19 mouse cellular contexts compared by ENCODE assay signal in the genomic region with DNA sequence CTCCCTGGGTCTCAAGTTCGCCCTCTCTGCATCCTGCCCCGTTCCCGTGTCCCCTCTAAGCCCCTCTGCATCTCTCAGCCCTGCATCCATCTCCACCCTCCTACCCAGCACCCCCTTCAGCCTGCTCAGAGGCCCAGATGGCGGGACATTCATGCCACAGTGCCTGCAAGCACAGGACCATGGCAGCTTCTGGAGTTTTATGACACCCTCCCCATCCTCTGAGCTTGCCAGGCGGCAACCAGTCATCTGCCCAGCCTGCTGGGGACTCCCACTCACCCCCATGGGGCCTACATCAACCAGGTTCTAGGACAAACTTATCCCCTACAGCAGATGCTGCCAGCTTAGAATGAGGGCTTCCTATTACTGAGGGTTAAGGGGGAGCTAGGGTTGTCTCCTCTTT. TPM values are rescaled to one million over a fixed set of nuclear protein-coding genes. Genes with fewer than 3 reads are reported as not detected.
DNase-seq lines count a peak whose midpoint lies in the region; ATAC-seq lines count a peak whose summit lies in the region.
"Had no signal": no experiment of that assay in that cellular context is flagged by ENCODE, and none has a peak within 500 bp of the region (broad histone marks: within the 10 kb centered on the region; RNA-seq: fewer than 3 reads in every experiment).

No protein-coding gene starts in this region.

- 0 out of 2 replicates have a peak overlapping the region, but pooled peaks have one; percentile 6 for H3K27ac ChIP-seq in heart, embryonic 10.5 days
- peak overlapping the region; percentile 86; the same call in 1 of the 2 replicates for H3K27ac ChIP-seq in liver, embryonic 13.5 days
- H3K27ac ChIP-seq in liver, embryonic 11.5 days (ENCODE audit: low read depth, low read length): no peak overlapping the region
- no peak overlapping the region for H3K27ac ChIP-seq in embryonic facial prominence, embryonic 13.5 days
- H3K27ac ChIP-seq: gastrocnemius, adult 2 months; lung, embryonic 15.5 days had no signal

- 67% methylated on average over 5 of the region's 5 CpGs for WGBS in heart, embryonic 10.5 days
- WGBS in liver, embryonic 13.5 days (ENCODE audit: insufficient replicate concordance): 59% methylated on average over 5 of the region's 5 CpGs
- 65% methylated on average over 5 of the region's 5 CpGs for WGBS in liver, embryonic 11.5 days
- 74% methylated on average over 5 of the region's 5 CpGs for WGBS in embryonic facial prominence, embryonic 13.5 days

- no peak for ATAC-seq in liver, embryonic 13.5 days (ENCODE audit: low read depth)
- ATAC-seq in liver, embryonic 11.5 days (replicated peaks; ENCODE audit: low FRiP score): no peak
- no peak for ATAC-seq in embryonic facial prominence, embryonic 13.5 days (ENCODE audit: insufficient number of reproducible peaks, insufficient read depth, low FRiP score, low TSS enrichment, low read depth)

- no peak overlapping the region for H3K4me3 ChIP-seq in heart, embryonic 10.5 days
- H3K4me3 ChIP-seq in liver, embryonic 13.5 days (replicated peaks): peak overlapping the region; percentile 46
- H3K4me3 ChIP-seq in liver, embryonic 11.5 days (ENCODE audit: low read depth, low read length): no peak overlapping the region
- H3K4me3 ChIP-seq in embryonic facial prominence, embryonic 13.5 days: no peak overlapping the region
- H3K4me3 ChIP-seq: embryonic facial prominence, embryonic 15.5 days; gastrocnemius, adult 2 months; limb, embryonic 10.5 days; lung, embryonic 15.5 days had no signal

- DNase-seq in heart, embryonic 10.5 days (ENCODE audit: low spot score): no peak
- DNase-seq in heart, adult 8-10 months (ENCODE audit: low spot score): no peak
- DNase-seq in liver, embryonic 13.5 days: no peak
- DNase-seq in liver, embryonic 11.5 days (ENCODE audit: low spot score): no peak
- DNase-seq in layer of hippocampus, adult 8-10 months (ENCODE audit: low spot score in 2 of 2): peak; percentile 50 to 59
- DNase-seq in frontal cortex, postnatal 36 days (ENCODE audit: low spot score in 2 of 2): no peak
- DNase-seq in urinary bladder, postnatal 36 days (ENCODE audit: low spot score in 2 of 2): no peak
- DNase-seq: adrenal gland, postnatal 25 days; gastrocnemius, adult 2 months; heart, postnatal 4 days; kidney, adult 18-20 months; kidney, postnatal 36 days had no signal

- H3K36me3 ChIP-seq in heart, embryonic 10.5 days: no peaks in the 10 kb centered on the region
- no peaks in the 10 kb centered on the region for H3K36me3 ChIP-seq in liver, embryonic 13.5 days
- H3K36me3 ChIP-seq in liver, embryonic 11.5 days (ENCODE audit: control insufficient read depth, insufficient read depth, low read length): no peaks in the 10 kb centered on the region
- H3K36me3 ChIP-seq in embryonic facial prominence, embryonic 13.5 days: peaks cover 87% of the 10 kb centered on the region

- H3K9ac ChIP-seq in liver, embryonic 13.5 days: peak overlapping the region; percentile 62
- no peak overlapping the region for H3K9ac ChIP-seq in liver, embryonic 11.5 days (ENCODE audit: low read depth, low read length)
- H3K9ac ChIP-seq in embryonic facial prominence, embryonic 13.5 days: 0 out of 2 replicates have a peak overlapping the region, but pooled peaks have one; percentile 4
- H3K9ac ChIP-seq: embryonic facial prominence, embryonic 15.5 days; lung, embryonic 15.5 days had no signal

- H3K9me3 ChIP-seq in heart, embryonic 10.5 days: no peaks in the 10 kb centered on the region
- no peaks in the 10 kb centered on the region for H3K9me3 ChIP-seq in liver, embryonic 13.5 days (replicated peaks)
- H3K9me3 ChIP-seq in liver, embryonic 11.5 days (ENCODE audit: control insufficient read depth, low read length): no peaks in the 10 kb centered on the region
- no peaks in the 10 kb centered on the region for H3K9me3 ChIP-seq in embryonic facial prominence, embryonic 13.5 days
- H3K9me3 ChIP-seq: embryonic facial prominence, embryonic 15.5 days; limb, embryonic 10.5 days; lung, embryonic 15.5 days had no signal

- H3K4me2 ChIP-seq in liver, embryonic 13.5 days: peak overlapping the region; percentile 69
- no peak overlapping the region for H3K4me2 ChIP-seq in liver, embryonic 11.5 days
- H3K4me2 ChIP-seq in embryonic facial prominence, embryonic 13.5 days: no peak overlapping the region
- H3K4me2 ChIP-seq: embryonic facial prominence, embryonic 15.5 days; lung, embryonic 15.5 days had no signal

- H3K4me1 ChIP-seq in heart, embryonic 10.5 days: peaks cover 57% of the 10 kb centered on the region
- H3K4me1 ChIP-seq in liver, embryonic 13.5 days (replicated peaks): peaks cover 54% of the 10 kb centered on the region
- H3K4me1 ChIP-seq in liver, embryonic 11.5 days (replicated peaks; ENCODE audit: control insufficient read depth, insufficient read depth, low read length): peaks cover 9% of the 10 kb centered on the region
- H3K4me1 ChIP-seq in embryonic facial prominence, embryonic 13.5 days: peaks cover 40% of the 10 kb centered on the region

- peaks cover 31% of the 10 kb centered on the region for H3K27me3 ChIP-seq in heart, embryonic 10.5 days (ENCODE audit: insufficient read depth, poor library complexity, severe bottlenecking)
- peaks cover 24% of the 10 kb centered on the region for H3K27me3 ChIP-seq in liver, embryonic 13.5 days
- H3K27me3 ChIP-seq in liver, embryonic 11.5 days (replicated peaks; ENCODE audit: control insufficient read depth, insufficient read depth, low read length): peaks cover 14% of the 10 kb centered on the region; the same call in 1 of the 2 replicates
- H3K27me3 ChIP-seq in embryonic facial prominence, embryonic 13.5 days: no peaks in the 10 kb centered on the region
- H3K27me3 ChIP-seq: embryonic facial prominence, embryonic 15.5 days; lung, embryonic 15.5 days had no signal

RNA-seq across cellular contexts. Expression of a gene that starts 19.2 kb away (rescaled TPM):
- 1.5 and 2.4 TPM in 2 replicates for polyA plus RNA-seq in heart, embryonic 10.5 days (2016; fragmentation: Nextera tagmentation; extraction: Ambion mirVana)
- total RNA-seq in heart, adult 8-10 months (2022): 10 to 100 TPM in 3 of 4 experiments, 1 to 10 TPM in 1; 6.7 to 14.6 (median 12.5) TPM
- 1.4 and 1.8 TPM in 2 replicates for polyA plus RNA-seq in liver, embryonic 13.5 days (2015; fragmentation: Nextera tagmentation; extraction: Ambion mirVana)
- 2.7 and 4.7 TPM in 2 replicates for polyA plus RNA-seq in liver, embryonic 11.5 days (2014; fragmentation: Nextera tagmentation; extraction: Ambion mirVana)
- polyA plus RNA-seq in embryonic facial prominence, embryonic 13.5 days (2015; fragmentation: Nextera tagmentation; extraction: Ambion mirVana): 38.2 and 41.8 TPM in 2 replicates
- total RNA-seq in layer of hippocampus, adult 8-10 months (2022): 10 to 100 TPM; 49.3 to 83.1 (median 67.7) TPM
- total RNA-seq: megakaryocyte progenitor cell, adult 5-6 weeks; monocyte, adult 5-6 weeks had no signal

RNA-seq across cellular contexts. Expression of a gene that starts 31.2 kb away (rescaled TPM):
- not detected in 2 replicates for polyA plus RNA-seq in heart, embryonic 10.5 days (2016; fragmentation: Nextera tagmentation; extraction: Ambion mirVana)
- total RNA-seq in heart, adult 8-10 months (2022): under 1 TPM; 0.09 to 0.63 (median 0.40) TPM
- polyA plus RNA-seq in liver, embryonic 13.5 days (2015; fragmentation: Nextera tagmentation; extraction: Ambion mirVana): not detected in 2 replicates
- polyA plus RNA-seq in liver, embryonic 11.5 days (2014; fragmentation: Nextera tagmentation; extraction: Ambion mirVana): not detected in 2 replicates
- 0.25 and 0.99 TPM in 2 replicates for polyA plus RNA-seq in embryonic facial prominence, embryonic 13.5 days (2015; fragmentation: Nextera tagmentation; extraction: Ambion mirVana)
- under 1 TPM in 2 of 4 experiments, not detected in 2; 0.43 to 0.64 TPM for total RNA-seq in layer of hippocampus, adult 8-10 months (2022)
- total RNA-seq: adrenal gland, postnatal 25 days; gastrocnemius, adult 2 months; megakaryocyte progenitor cell, adult 5-6 weeks; MEL had no signal
- polyA plus RNA-seq: limb, embryonic 10.5 days had no signal

RNA-seq across cellular contexts. Expression of a gene that starts 45.0 kb away (rescaled TPM):
- polyA plus RNA-seq in heart, embryonic 10.5 days (2016; fragmentation: Nextera tagmentation; extraction: Ambion mirVana): 7.7 and 14.2 TPM in 2 replicates
- total RNA-seq in heart, adult 8-10 months (2022): 10 to 100 TPM; 21.3 to 28.5 (median 25.1) TPM
- 0.05 and 0.08 TPM in 2 replicates for polyA plus RNA-seq in liver, embryonic 13.5 days (2015; fragmentation: Nextera tagmentation; extraction: Ambion mirVana)
- 0.84 and 0.91 TPM in 2 replicates for polyA plus RNA-seq in liver, embryonic 11.5 days (2014; fragmentation: Nextera tagmentation; extraction: Ambion mirVana)
- polyA plus RNA-seq in embryonic facial prominence, embryonic 13.5 days (2015; fragmentation: Nextera tagmentation; extraction: Ambion mirVana): 4.2 and 4.9 TPM in 2 replicates
- 1 to 10 TPM; 1.9 to 2.7 (median 2.4) TPM for total RNA-seq in layer of hippocampus, adult 8-10 months (2022)
- total RNA-seq: megakaryocyte progenitor cell, adult 5-6 weeks; MEL; monocyte, adult 5-6 weeks had no signal

Comparison
In these comparisons a context has a peak if more than half of its experiments do, and no peak if none do; other contexts are left out.
1. H3K27ac ChIP-seq: peak in heart, embryonic 10.5 days (single experiment) and liver, embryonic 13.5 days (single experiment); none in liver, embryonic 11.5 days (single experiment) and embryonic facial prominence, embryonic 13.5 days (single experiment).
2. DNase-seq: peak in layer of hippocampus, adult 8-10 months (2 of 2); none in heart, embryonic 10.5 days (single experiment), heart, adult 8-10 months (single experiment), liver, embryonic 13.5 days (single experiment), liver, embryonic 11.5 days (single experiment), frontal cortex, postnatal 36 days (0 of 2) and urinary bladder, postnatal 36 days (0 of 2).